Mouse (Mus musculus) hindbrain, embryonic 15.5 days (tissue): ENCODE data around the gene AC131692.1. TPM values are rescaled to one million over a fixed set of nuclear protein-coding genes. Genes with fewer than 3 reads are reported as not detected.
A peak's percentile ranks its signal among the peaks of the same experiment; 100 is the strongest.

Experiments used
- ATAC-seq: fragments of 200-750 bp; cut with Nextera tagmentation; 2 replicates; pipeline ENCODE4 v1.8.0; 2017; ENCODE audit warnings: low read depth, moderate number of reproducible peaks, moderate TSS enrichment; ENCODE audit not compliant: low FRiP score
- H3K27ac ChIP-seq: fragments of 300-500 bp; sonication (generic); replicated peaks from 2 replicates; pipeline ENCODE4 v1.5.1; 2015; ENCODE audit warnings: mild to moderate bottlenecking, inconsistent platforms
- H3K27me3 ChIP-seq: fragments of 300-500 bp; sonication (generic); 2 replicates; pipeline ENCODE4 v1.6.1; 2015; ENCODE audit warnings: control low read depth, inconsistent platforms
- H3K36me3 ChIP-seq: fragments of 300-500 bp; sonication (generic); 2 replicates; pipeline ENCODE4 v1.6.1; 2015; ENCODE audit warnings: control low read depth, inconsistent platforms
- H3K4me1 ChIP-seq: fragments of 300-500 bp; sonication (generic); replicated peaks from 2 replicates; pipeline ENCODE4 v1.6.1; 2015; ENCODE audit warnings: control low read depth, inconsistent platforms
- H3K4me2 ChIP-seq: fragments of 300-500 bp; sonication (generic); 2 replicates; pipeline ENCODE4 v1.6.1; 2015; ENCODE audit warnings: moderate library complexity, mild to moderate bottlenecking, inconsistent platforms
- H3K4me3 ChIP-seq: fragments of 300-500 bp; sonication (generic); 2 replicates; pipeline ENCODE4 v1.5.1; 2015; ENCODE audit warnings: mild to moderate bottlenecking, inconsistent platforms
- H3K9ac ChIP-seq: fragments of 300-500 bp; sonication (generic); 2 replicates; pipeline ENCODE4 v1.6.1; 2015; ENCODE audit warnings: inconsistent platforms
- H3K9me3 ChIP-seq: fragments of 300-500 bp; sonication (generic); 2 replicates; pipeline ENCODE4 v1.6.1; 2016; ENCODE audit warnings: control low read depth, inconsistent platforms
- WGBS: fragments of 180-500 bp; shearing (Covaris S2); methylation state at CpG from one replicate; pipeline ENCODE4 v1.1.7; 2015; 5-methylcytosine and 5-hydroxymethylcytosine counted together
- polyA plus RNA-seq: library from polyadenylated mRNA; unstranded; fragments of >200 nt; fragmentation: Nextera tagmentation; extraction: Ambion mirVana; gene quantifications from 2 replicates; pipeline ENCODE4 v1.2.1, GENCODE M21; 2015

Gene AC131692.1
- polyA plus RNA-seq, 1 experiment from 2014 or later: not detected

GRCm38 (mm10) chr19:6070571-6071250 is 23.5 kb upstream of the AC131692.1 start:
- 92% methylated on average over 31 of the region's 31 CpGs for WGBS
- Histone ChIP-seq H3K9me3 (no peaks in the 10 kb centered on the region), H3K4me2 (no peak overlapping the region), H3K27me3 (no peaks in the 10 kb centered on the region), H3K9ac (no peak overlapping the region), H3K27ac (no peak overlapping the region), H3K36me3 (peaks cover 29% of the 10 kb centered on the region), H3K4me3 (no peak overlapping the region), H3K4me1 (peaks cover 28% of the 10 kb centered on the region)
- no peak for ATAC-seq

DNA sequence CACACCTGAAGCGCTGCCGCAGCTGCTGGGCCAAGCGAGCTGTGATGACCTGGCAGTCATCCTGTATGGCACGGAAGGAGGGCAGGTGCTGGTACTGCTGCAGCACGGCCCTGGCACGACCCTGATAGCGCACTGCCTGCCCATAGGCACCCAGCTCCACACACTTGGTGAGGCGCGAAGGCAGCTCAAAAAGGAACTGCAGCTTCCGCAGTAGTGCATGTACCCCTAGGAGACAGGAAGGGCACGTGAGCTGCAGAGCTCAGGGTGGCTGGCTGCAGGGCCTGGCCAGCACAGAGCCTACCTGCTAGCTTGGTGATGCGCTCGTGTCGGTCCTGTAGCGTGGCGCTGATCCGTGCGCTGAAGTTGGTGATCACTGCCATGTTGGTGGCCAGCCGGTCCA is 23.0 kb upstream of the AC131692.1 start:
- H3K4me1 ChIP-seq: peaks cover 27% of the 10 kb centered on the region
- no peak overlapping the region for H3K9ac ChIP-seq
- no peak for ATAC-seq
- H3K9me3 ChIP-seq: no peaks in the 10 kb centered on the region
- H3K4me2 ChIP-seq: no peak overlapping the region
- peaks cover 29% of the 10 kb centered on the region for H3K36me3 ChIP-seq
- no peak overlapping the region for H3K27ac ChIP-seq
- H3K4me3 ChIP-seq: no peak overlapping the region
- no peaks in the 10 kb centered on the region for H3K27me3 ChIP-seq
- WGBS: 94% methylated on average over 19 of the region's 19 CpGs

DNA sequence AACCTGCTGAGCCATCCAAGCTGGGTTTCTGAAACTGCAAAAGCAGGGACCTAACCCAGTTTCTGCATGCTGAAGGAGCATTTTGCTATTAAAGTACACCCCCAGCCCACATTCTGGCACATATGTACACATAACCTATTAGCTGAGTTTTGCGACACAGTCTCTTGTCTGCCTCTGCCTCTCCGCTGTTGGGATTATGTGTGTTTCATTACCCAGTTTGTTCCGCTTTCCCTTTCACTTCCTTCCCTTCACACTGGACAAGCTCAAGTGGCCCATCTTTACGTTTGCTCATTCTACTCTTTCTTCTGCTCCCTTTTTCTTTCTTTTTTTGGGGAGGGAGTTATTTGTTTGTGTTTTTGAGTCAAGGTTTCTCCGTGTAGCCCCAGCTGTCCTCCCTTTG is 20.3 kb upstream of the AC131692.1 start:
- Histone ChIP-seq H3K4me2 (no peak overlapping the region), H3K27ac (no peak overlapping the region), H3K4me3 (no peak overlapping the region), H3K9me3 (no peaks in the 10 kb centered on the region), H3K9ac (no peak overlapping the region), H3K4me1 (peaks cover 20% of the 10 kb centered on the region), H3K27me3 (no peaks in the 10 kb centered on the region), H3K36me3 (peaks cover 29% of the 10 kb centered on the region)
- WGBS: 93% methylated on average over 5 of the region's 5 CpGs
- ATAC-seq: no peak

DNA sequence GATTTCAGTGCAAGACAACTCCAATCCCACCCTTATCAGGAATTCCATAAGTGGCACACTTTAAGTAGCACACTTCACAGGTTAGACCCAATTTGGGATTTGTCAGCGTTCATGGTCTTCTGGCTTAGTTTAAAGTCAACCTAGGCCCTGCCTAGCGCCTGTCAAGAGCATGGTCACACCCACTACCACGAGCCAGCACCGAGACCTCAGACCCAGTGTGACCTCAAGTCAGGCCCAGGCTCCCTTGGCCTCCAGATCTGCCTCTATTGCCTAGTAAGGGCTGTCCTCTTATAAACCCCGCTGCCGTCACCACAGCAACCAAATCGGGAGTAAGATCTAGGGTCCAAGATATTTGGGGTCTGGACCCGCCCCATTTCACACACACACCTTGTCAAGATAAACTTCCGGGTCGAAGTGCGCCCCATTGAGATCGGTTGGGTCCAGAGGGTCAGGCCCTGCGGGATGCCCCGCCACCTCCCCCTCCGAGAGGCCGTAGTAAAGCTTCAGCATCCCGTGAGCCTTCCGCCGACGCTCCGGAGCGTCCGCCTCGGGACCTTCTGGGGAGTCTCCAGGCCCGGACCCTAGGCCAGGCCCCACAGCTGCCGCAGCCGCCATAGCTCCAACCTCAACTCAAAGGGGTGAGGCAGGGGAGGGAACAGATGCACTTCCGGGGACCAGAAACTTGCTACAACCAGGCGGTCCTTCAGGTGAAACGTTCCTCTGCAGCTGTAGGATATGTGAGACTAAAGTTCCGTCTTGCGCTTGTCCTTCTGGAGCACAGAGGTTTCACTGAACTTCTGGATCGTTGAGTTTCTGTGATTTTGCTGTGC is 17.4 kb upstream of the AC131692.1 start, which contains the start of gene Vps51:
Gene Vps51, minus strand, starts transcription at position 668 of the 830 bp plus-strand sequence.
- peak; percentile 90 for ATAC-seq
- H3K9me3 ChIP-seq: no peaks in the 10 kb centered on the region
- no peaks in the 10 kb centered on the region for H3K27me3 ChIP-seq
- peaks cover 26% of the 10 kb centered on the region for H3K36me3 ChIP-seq
- whole genome bisulfite sequencing: under 1% methylated on average over 33 of the region's 33 CpGs
- H3K27ac ChIP-seq: peak within 1 kb of the TSS; percentile 89
- peak within 1 kb of the TSS; percentile 72 for H3K9ac ChIP-seq
- peak within 1 kb of the TSS; percentile 90 for H3K4me2 ChIP-seq
- peak within 1 kb of the TSS; percentile 82 for H3K4me3 ChIP-seq
- peaks cover 20% of the 10 kb centered on the region for H3K4me1 ChIP-seq

DNA sequence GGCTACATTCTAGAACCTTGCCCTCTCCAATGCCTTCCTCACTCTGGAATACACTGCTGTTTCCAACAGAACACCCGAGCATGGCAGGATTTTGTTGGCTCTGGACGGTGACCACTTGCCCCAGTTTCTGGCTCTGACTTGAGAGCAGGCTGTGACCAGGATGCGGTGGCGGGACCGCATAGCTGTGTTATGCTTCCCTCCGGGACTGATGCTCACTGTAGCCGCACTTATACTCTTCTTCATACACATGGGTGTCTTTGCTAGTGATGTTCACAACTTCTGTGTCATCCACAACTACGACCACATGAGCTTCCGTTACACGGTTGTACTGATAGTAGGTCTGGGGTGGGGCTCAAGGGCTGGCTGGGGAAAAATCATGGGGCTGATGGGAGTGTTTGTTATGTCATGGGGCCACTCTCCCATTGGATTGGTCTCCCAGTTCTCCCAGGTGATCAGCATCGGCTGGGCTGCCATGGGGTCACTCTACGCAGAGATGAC is 14.2 kb upstream of the AC131692.1 start, which contains the start of gene Tmem262:
Gene Tmem262, plus strand, starts transcription at position 51 of the 498 bp plus-strand sequence.
- H3K4me1 ChIP-seq: peaks cover 35% of the 10 kb centered on the region
- H3K36me3 ChIP-seq: peaks cover 30% of the 10 kb centered on the region
- no peak within 1 kb of the TSS for H3K4me3 ChIP-seq
- H3K9me3 ChIP-seq: no peaks in the 10 kb centered on the region
- H3K27me3 ChIP-seq: no peaks in the 10 kb centered on the region
- H3K9ac ChIP-seq: no peak within 1 kb of the TSS
- no peak within 1 kb of the TSS for H3K4me2 ChIP-seq
- no peak for ATAC-seq
- H3K27ac ChIP-seq: no peak within 1 kb of the TSS
- WGBS: 93% methylated on average over 12 of the region's 12 CpGs

- H3K27ac ChIP-seq: no peak within 1 kb of the TSS
- no peak for ATAC-seq
- H3K4me3 ChIP-seq: no peak within 1 kb of the TSS
- no peak within 1 kb of the TSS for H3K4me2 ChIP-seq
- H3K9me3 ChIP-seq: no peaks in the 10 kb centered on the region
- no peak within 1 kb of the TSS for H3K9ac ChIP-seq
- whole genome bisulfite sequencing: 91% methylated on average over 9 of the region's 9 CpGs
- H3K36me3 ChIP-seq: peaks cover 30% of the 10 kb centered on the region
- no peaks in the 10 kb centered on the region for H3K27me3 ChIP-seq
- H3K4me1 ChIP-seq: peaks cover 30% of the 10 kb centered on the region
Measured at GRCm38 (mm10) chr19:6082156-6082555, 12.1 kb upstream of the AC131692.1 start, which contains the start of gene Gm28374. TSS of gene Gm28374 (minus strand) at chr19:6082256.

- H3K27ac ChIP-seq: peak within 1 kb of the TSS; percentile 56
- H3K4me3 ChIP-seq: peak within 1 kb of the TSS; percentile 60
- ATAC-seq: peak; percentile 91
- peak within 1 kb of the TSS; percentile 71 for H3K9ac ChIP-seq
- peaks cover 23% of the 10 kb centered on the region for H3K4me1 ChIP-seq
- no peaks in the 10 kb centered on the region for H3K27me3 ChIP-seq
- under 1% methylated on average over 58 of the region's 58 CpGs for WGBS
- H3K9me3 ChIP-seq: no peaks in the 10 kb centered on the region
- peak within 1 kb of the TSS; percentile 81 for H3K4me2 ChIP-seq
- peaks cover 28% of the 10 kb centered on the region for H3K36me3 ChIP-seq
Measured at GRCm38 (mm10) chr19:6084478-6085248, 9.6 kb upstream of the AC131692.1 start, which contains the start of the genes Zfpl1 and Cdca5. TSS of gene Zfpl1 (minus strand) at chr19:6084956. TSS of gene Cdca5 (plus strand) at chr19:6084983.

GRCm38 (mm10) chr19:6085417-6085879 is 8.8 kb upstream of the AC131692.1 start:
- peak; percentile 56; the same call in 1 of the 2 replicates for ATAC-seq
- Histone ChIP-seq H3K9me3 (no peaks in the 10 kb centered on the region), H3K9ac (no peak overlapping the region), H3K36me3 (peaks cover 20% of the 10 kb centered on the region), H3K27ac (no peak overlapping the region), H3K4me2 (peak overlapping the region; percentile 81), H3K4me1 (peaks cover 23% of the 10 kb centered on the region), H3K4me3 (peak overlapping the region; percentile 60), H3K27me3 (no peaks in the 10 kb centered on the region)
- 2% methylated on average over 17 of the region's 17 CpGs for WGBS

GRCm38 (mm10) chr19:6088841-6089240 is 5.4 kb upstream of the AC131692.1 start:
- Histone ChIP-seq H3K9me3 (no peaks in the 10 kb centered on the region), H3K4me2 (no peak overlapping the region), H3K4me1 (peaks cover 14% of the 10 kb centered on the region), H3K27me3 (no peaks in the 10 kb centered on the region), H3K4me3 (no peak overlapping the region), H3K36me3 (no peaks in the 10 kb centered on the region), H3K9ac (no peak overlapping the region), H3K27ac (no peak overlapping the region)
- 91% methylated on average over 13 of the region's 13 CpGs for WGBS
- ATAC-seq: no peak

GRCm38 (mm10) chr19:6097847-6098246 is 3.6 kb downstream of the AC131692.1 start:
- Histone ChIP-seq H3K36me3 (no peaks in the 10 kb centered on the region), H3K4me2 (no peak overlapping the region), H3K4me1 (no peaks in the 10 kb centered on the region), H3K27ac (no peak overlapping the region), H3K9ac (no peak overlapping the region), H3K27me3 (no peaks in the 10 kb centered on the region), H3K9me3 (no peaks in the 10 kb centered on the region), H3K4me3 (no peak overlapping the region)
- 85% methylated on average over 3 of the region's 3 CpGs for WGBS
- no peak for ATAC-seq

DNA sequence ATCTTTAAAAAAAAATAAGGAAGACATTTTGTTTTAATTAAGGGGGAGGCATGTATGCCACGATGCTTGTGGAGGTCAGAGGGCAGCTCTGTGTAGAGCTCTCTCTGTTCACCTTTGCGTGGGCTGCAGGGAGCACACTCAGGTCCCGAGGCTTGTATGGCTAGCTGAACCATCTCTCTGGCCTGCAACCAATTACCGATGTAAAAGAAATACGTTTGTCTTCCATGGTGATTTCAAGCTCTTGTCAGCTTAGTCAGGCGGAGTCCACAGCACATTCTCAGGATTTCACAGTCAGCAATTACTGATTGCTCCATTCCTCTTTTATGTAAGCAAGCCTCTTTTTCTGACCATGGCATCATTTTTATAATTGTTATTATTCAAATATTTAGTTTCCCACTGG is 7.0 kb downstream of the AC131692.1 start:
- 61% methylated on average over 6 of the region's 6 CpGs for WGBS
- Histone ChIP-seq H3K27ac (no peak overlapping the region), H3K9me3 (no peaks in the 10 kb centered on the region), H3K36me3 (no peaks in the 10 kb centered on the region), H3K4me3 (no peak overlapping the region), H3K4me2 (no peak overlapping the region), H3K27me3 (no peaks in the 10 kb centered on the region), H3K4me1 (no peaks in the 10 kb centered on the region), H3K9ac (no peak overlapping the region)
- ATAC-seq: no peak
